Mouse (Mus musculus) neural tube, embryonic 12.5 days (tissue): ENCODE data around the gene Spag17. TPM values are rescaled to one million over a fixed set of nuclear protein-coding genes. Genes with fewer than 3 reads are reported as not detected.

Source experiments
- ATAC-seq: fragments of 200-750 bp; cut with Nextera tagmentation; 2 replicates; pipeline ENCODE4 v1.8.0; 2017; ENCODE audit warnings: low read depth, mild to moderate bottlenecking, moderate TSS enrichment, moderate library complexity; ENCODE audit not compliant: low FRiP score
- H3K27ac ChIP-seq: fragments of 300-500 bp; sonication (generic); 2 replicates; pipeline ENCODE4 v1.5.1; 2016
- H3K27me3 ChIP-seq: fragments of 300-500 bp; sonication (generic); replicated peaks from 2 replicates; pipeline ENCODE4 v1.6.1; 2016; ENCODE audit warnings: mild to moderate bottlenecking
- H3K36me3 ChIP-seq: fragments of 300-500 bp; sonication (generic); 2 replicates; pipeline ENCODE4 v1.6.1; 2016; ENCODE audit warnings: mild to moderate bottlenecking
- H3K4me1 ChIP-seq: fragments of 300-500 bp; sonication (generic); 2 replicates; pipeline ENCODE4 v1.6.1; 2016
- H3K4me2 ChIP-seq: fragments of 300-500 bp; sonication (generic); replicated peaks from 2 replicates; pipeline ENCODE4 v1.6.1; 2016; ENCODE audit warnings: mild to moderate bottlenecking
- H3K4me3 ChIP-seq: fragments of 300-500 bp; sonication (generic); 2 replicates; pipeline ENCODE4 v1.5.1; 2016
- H3K9ac ChIP-seq: fragments of 300-500 bp; sonication (generic); 2 replicates; pipeline ENCODE4 v1.6.1; 2016; ENCODE audit warnings: mild to moderate bottlenecking
- H3K9me3 ChIP-seq: fragments of 300-500 bp; sonication (generic); 2 replicates; pipeline ENCODE4 v1.6.1; 2016; ENCODE audit warnings: mild to moderate bottlenecking
- WGBS: fragments of 180-500 bp; shearing (Covaris S2); methylation state at CpG from one replicate; pipeline ENCODE4 v1.1.7; 2016; 5-methylcytosine and 5-hydroxymethylcytosine counted together
- polyA plus RNA-seq: library from polyadenylated mRNA; unstranded; fragments of >200 nt; fragmentation: Nextera tagmentation; extraction: Ambion mirVana; gene quantifications from 2 replicates; pipeline ENCODE4 v1.2.1, GENCODE M21; 2016

The Spag17 gene
- polyA plus RNA-seq, 1 experiment from 2014 or later = 0.22 TPM

DNA sequence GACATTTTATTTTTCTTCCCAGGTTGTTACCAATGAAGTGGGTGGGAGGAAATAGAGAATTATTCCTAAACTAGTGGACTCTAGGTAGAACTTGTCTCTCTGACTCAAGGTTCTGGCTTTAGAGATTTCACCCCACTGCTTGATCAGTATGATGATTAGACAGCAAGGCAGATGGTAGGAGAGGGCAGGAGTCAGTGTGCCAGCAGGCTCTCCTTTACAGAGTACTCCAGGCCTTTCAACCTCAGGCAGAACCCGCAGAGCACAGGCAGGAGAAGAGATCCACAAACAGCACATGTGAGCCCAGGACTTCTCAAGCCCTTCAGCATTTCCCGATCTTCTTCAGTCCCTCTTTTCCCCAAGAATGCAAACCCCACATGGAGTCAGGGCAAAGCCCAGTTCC is 233.5 kb downstream of the Spag17 start:
- ATAC-seq = no peak
- Histone ChIP-seq H3K27me3 (no peaks in the 10 kb centered on the region), H3K4me2 (no peak overlapping the region), H3K4me1 (no peaks in the 10 kb centered on the region), H3K9me3 (no peaks in the 10 kb centered on the region), H3K4me3 (no peak overlapping the region), H3K36me3 (no peaks in the 10 kb centered on the region), H3K9ac (no peak overlapping the region), H3K27ac (no peak overlapping the region)
- WGBS = 78% methylated on average over 2 of the region's 2 CpGs

GRCm38 (mm10) chr3:100121961-100122360 is 236.8 kb downstream of the Spag17 start:
- no peak for ATAC-seq
- no peaks in the 10 kb centered on the region for H3K9me3 ChIP-seq
- H3K27ac ChIP-seq = no peak overlapping the region
- no peak overlapping the region for H3K4me3 ChIP-seq
- no peak overlapping the region for H3K9ac ChIP-seq
- H3K4me1 ChIP-seq = no peaks in the 10 kb centered on the region
- H3K4me2 ChIP-seq = no peak overlapping the region
- H3K36me3 ChIP-seq = no peaks in the 10 kb centered on the region
- WGBS = 81% methylated on average over 2 of the region's 2 CpGs
- H3K27me3 ChIP-seq = no peaks in the 10 kb centered on the region

DNA sequence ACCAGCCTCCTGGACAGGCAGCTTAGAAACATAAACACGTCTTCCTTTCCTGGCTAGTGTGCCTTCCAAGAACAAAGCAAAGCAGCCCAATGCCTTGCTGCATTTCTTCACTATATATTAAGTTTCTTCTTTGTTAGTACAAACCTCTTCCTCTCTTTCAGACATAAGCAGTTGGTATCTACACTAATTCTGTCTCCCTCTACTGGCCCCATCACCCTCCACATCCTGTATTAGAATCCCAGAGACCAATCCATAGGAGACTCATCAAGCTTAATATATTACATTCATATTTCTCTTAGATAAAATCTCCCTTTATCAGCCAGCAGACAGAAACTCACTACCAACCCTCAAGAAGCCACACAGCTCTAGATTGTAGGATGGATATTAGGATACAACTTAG is 237.2 kb downstream of the Spag17 start:
- no peak for ATAC-seq
- no peaks in the 10 kb centered on the region for H3K4me1 ChIP-seq
- no peak overlapping the region for H3K27ac ChIP-seq
- H3K4me2 ChIP-seq = no peak overlapping the region
- H3K4me3 ChIP-seq = no peak overlapping the region
- no peaks in the 10 kb centered on the region for H3K36me3 ChIP-seq
- H3K27me3 ChIP-seq = no peaks in the 10 kb centered on the region
- H3K9me3 ChIP-seq = no peaks in the 10 kb centered on the region
- WGBS = 85% methylated on average over 1 of the region's 1 CpGs
- no peak overlapping the region for H3K9ac ChIP-seq

GRCm38 (mm10) chr3:100160682-100161445 is 275.7 kb downstream of the Spag17 start:
- ATAC-seq = no peak
- H3K27me3 ChIP-seq = no peaks in the 10 kb centered on the region
- H3K9ac ChIP-seq = 0 out of 2 replicates have a peak overlapping the region, but pooled peaks have one; percentile 73
- peaks cover 13% of the 10 kb centered on the region for H3K4me1 ChIP-seq
- H3K4me3 ChIP-seq = peak overlapping the region; percentile 82; the same call in 1 of the 2 replicates
- WGBS = 89% methylated on average over 15 of the region's 15 CpGs
- no peak overlapping the region for H3K27ac ChIP-seq
- peak overlapping the region; percentile 83 for H3K4me2 ChIP-seq
- H3K9me3 ChIP-seq = no peaks in the 10 kb centered on the region
- peaks cover 30% of the 10 kb centered on the region for H3K36me3 ChIP-seq

DNA sequence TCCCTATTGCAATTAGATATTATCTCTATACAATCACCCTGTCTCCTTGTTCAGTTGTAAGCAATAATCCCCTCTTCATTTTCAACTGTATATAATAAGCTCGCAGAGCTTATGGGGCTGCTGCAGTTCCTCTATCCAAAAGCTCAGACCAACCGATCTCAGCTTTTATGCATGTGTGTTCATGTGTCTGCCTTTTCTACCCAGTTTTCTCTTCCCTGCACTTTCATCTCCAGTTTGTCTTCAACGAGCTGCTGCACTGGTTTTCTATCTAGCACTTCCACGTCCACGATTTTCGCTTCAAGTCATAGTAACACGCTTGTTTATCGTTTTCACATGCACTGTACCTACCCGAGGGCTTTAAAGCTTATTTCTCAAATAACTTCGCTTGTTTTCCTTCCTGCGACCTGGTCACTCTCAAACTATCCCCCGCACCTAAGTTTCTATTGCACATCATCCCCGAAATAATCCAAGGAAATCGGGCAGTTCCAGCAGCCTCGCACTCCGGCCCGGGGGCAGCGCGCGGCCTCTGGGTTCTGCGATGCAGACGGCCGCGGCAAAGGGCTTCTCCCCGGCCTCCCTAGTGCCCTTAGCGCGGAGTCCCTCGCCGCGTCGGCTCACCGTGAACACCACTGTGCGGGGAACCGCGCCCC is 276.6 kb downstream of the Spag17 start:
- Histone ChIP-seq H3K27me3 (no peaks in the 10 kb centered on the region), H3K27ac (no peak overlapping the region), H3K4me1 (peaks cover 13% of the 10 kb centered on the region), H3K9ac (peak overlapping the region; percentile 73), H3K36me3 (peaks cover 21% of the 10 kb centered on the region), H3K4me3 (peak overlapping the region; percentile 82), H3K9me3 (no peaks in the 10 kb centered on the region), H3K4me2 (peak overlapping the region; percentile 83)
- WGBS = 1% methylated on average over 35 of the region's 35 CpGs
- no peak for ATAC-seq

DNA sequence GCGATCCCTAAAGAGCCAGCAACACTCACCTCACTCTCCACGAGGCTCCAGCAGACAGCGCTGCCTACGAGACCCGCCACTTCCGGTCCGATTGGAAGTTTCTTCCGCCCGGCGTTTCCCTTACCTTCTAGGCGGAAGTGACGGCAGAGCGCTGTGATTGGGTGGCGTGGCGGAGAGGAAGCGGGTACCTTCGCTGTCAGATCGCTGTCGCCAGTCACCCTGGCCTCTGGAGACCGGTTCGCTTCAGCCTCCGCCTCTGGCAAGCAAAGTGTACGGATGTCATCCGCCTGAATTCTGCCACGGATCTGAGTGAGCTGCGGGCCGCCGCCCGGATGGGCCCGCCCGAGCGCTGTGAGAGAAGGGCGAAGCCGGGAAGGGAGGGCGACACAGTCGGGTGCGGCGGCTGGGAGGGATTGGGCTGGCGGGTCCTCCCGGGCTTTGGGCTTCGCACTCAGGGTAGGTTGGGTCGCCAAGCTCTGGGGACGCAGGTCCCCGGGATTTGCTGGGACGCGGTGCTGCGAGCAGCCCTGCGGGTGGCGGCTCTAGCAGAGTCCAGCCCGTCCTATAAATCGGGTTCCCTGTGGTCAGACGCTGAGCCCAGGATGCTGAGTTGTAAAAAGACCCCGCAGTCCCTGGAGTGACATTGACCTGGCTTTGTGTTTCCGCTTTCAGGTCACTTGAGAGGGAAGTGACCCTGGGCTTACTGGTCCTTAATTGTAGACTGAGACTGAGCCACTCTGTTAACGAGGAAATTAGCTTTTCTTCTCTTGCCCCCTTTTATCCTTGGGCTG is 277.3 kb downstream of the Spag17 start, which contains the start of the genes Gdap2 and Wdr3:
TSS of gene Gdap2 (plus strand) at position 67 of the 791 bp plus-strand sequence.
TSS of gene Wdr3 (minus strand) at position 93 of the 791 bp plus-strand sequence.
- Histone ChIP-seq H3K9me3 (no peaks in the 10 kb centered on the region), H3K36me3 (peaks cover 14% of the 10 kb centered on the region), H3K4me1 (peaks cover 13% of the 10 kb centered on the region), H3K27ac (peak within 1 kb of the TSS; percentile 84; the same call in 1 of the 2 replicates), H3K27me3 (no peaks in the 10 kb centered on the region), H3K4me2 (peak within 1 kb of the TSS; percentile 83), H3K4me3 (peak within 1 kb of the TSS; percentile 82), H3K9ac (peak within 1 kb of the TSS; percentile 90)
- under 1% methylated on average over 55 of the region's 55 CpGs for WGBS
- ATAC-seq = peak; percentile 99

- 93% methylated on average over 2 of the region's 2 CpGs for WGBS
- H3K9ac ChIP-seq = no peak overlapping the region
- H3K27ac ChIP-seq = no peak overlapping the region
- peak overlapping the region; percentile 83; the same call in 1 of the 2 replicates for H3K4me2 ChIP-seq
- peaks cover 10% of the 10 kb centered on the region for H3K36me3 ChIP-seq
- H3K4me1 ChIP-seq = peaks cover 13% of the 10 kb centered on the region
- no peak for ATAC-seq
- no peak overlapping the region for H3K4me3 ChIP-seq
- H3K9me3 ChIP-seq = no peaks in the 10 kb centered on the region
- no peaks in the 10 kb centered on the region for H3K27me3 ChIP-seq
Observed at GRCm38 (mm10) chr3:100163556-100163955, 278.4 kb downstream of the Spag17 start.

DNA sequence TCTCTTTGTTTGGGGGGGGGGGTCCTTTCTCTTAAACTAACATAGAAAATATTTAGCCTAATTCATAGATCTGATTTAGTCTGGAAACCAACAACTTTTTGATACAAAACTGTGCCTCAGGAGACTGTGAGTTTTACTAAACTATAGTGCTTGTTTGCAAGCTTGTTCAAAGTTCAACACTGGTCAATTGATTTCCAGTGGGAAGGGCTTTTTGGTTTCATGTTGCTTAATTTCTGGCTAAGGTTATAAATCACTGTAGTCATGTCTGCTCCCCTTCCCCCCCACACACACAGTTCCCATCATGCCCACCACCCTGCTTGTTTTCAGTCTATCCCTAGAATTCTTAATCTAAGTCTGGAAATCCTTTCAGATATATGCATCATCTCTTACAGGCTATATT is 279.8 kb downstream of the Spag17 start:
- H3K36me3 ChIP-seq = no peaks in the 10 kb centered on the region; the same call in 1 of the 2 replicates
- H3K27me3 ChIP-seq = no peaks in the 10 kb centered on the region
- peaks cover 13% of the 10 kb centered on the region for H3K4me1 ChIP-seq
- H3K27ac ChIP-seq = no peak overlapping the region
- no peak overlapping the region for H3K9ac ChIP-seq
- no peak overlapping the region for H3K4me3 ChIP-seq
- H3K9me3 ChIP-seq = no peaks in the 10 kb centered on the region
- no peak for ATAC-seq
- no peak overlapping the region for H3K4me2 ChIP-seq

DNA sequence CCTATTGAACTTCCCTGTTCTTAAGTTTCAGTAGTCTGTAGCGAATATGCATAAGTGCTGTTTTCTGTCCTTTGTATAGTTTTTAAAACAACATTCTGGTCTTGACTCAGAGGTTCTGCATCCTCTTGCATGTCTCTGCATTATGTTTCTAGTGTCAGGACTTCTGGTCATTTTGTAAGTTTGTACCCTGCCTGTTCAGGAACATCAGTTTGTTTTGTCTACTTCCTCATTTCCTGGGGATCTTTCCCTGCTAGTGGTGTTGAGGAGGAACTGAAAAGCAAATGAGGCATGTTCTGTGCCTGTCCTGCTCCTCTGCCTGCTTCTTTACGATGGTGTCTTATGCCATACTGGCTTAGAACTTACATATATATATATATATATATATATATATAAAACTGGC is 290.8 kb downstream of the Spag17 start:
- Histone ChIP-seq H3K4me2 (no peak overlapping the region), H3K9me3 (no peaks in the 10 kb centered on the region), H3K9ac (no peak overlapping the region), H3K36me3 (peaks cover 78% of the 10 kb centered on the region), H3K4me1 (no peaks in the 10 kb centered on the region), H3K4me3 (no peak overlapping the region), H3K27me3 (no peaks in the 10 kb centered on the region), H3K27ac (no peak overlapping the region)
- no peak for ATAC-seq
- WGBS = 96% methylated on average over 2 of the region's 2 CpGs

DNA sequence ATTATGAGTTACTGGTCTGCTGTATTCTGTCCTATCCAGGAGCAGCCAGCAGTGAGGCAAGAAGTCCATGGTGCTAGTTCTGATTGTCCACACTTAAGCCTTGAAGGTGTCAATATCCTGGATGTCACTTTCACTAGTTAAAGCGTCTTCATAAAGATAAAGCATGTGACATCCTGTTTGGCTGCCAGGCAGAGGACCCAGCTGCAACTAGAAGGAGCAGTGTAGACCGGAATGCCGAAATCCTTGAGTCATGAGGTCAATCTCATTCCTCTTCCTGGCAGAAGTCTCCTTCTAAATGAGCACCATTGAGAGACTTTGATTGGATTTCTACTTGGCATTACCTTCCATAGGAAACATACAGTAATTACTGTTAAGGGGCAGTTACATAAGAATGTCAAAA is 295.3 kb downstream of the Spag17 start:
- no peaks in the 10 kb centered on the region for H3K27me3 ChIP-seq
- peaks cover 56% of the 10 kb centered on the region for H3K36me3 ChIP-seq
- no peaks in the 10 kb centered on the region for H3K4me1 ChIP-seq
- H3K4me2 ChIP-seq = no peak overlapping the region
- no peaks in the 10 kb centered on the region for H3K9me3 ChIP-seq
- H3K27ac ChIP-seq = no peak overlapping the region
- WGBS = 94% methylated on average over 3 of the region's 3 CpGs
- no peak for ATAC-seq
- H3K9ac ChIP-seq = no peak overlapping the region
- no peak overlapping the region for H3K4me3 ChIP-seq

DNA sequence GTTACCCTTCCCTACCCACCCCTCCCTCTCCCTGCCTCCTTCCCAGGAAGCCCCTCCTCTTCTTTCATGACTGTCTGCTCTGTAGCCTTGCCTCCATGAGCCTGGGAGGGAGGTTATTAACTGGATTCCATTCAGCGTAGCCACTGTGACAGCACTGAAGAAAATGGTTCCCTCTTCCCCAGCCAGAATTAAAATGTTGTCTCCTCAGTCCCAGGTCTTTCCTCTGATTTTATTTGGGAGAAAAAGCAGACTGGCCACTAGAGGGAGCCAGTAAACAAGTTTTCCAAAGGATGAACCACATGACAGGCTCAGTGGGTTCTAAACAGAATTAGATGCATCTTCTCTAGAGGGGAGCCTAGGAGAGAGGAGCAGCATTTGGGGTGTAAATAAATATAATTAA is 304.2 kb downstream of the Spag17 start:
- Histone ChIP-seq H3K4me2 (no peak overlapping the region), H3K27me3 (no peaks in the 10 kb centered on the region), H3K27ac (no peak overlapping the region), H3K36me3 (peaks cover 23% of the 10 kb centered on the region), H3K4me3 (no peak overlapping the region), H3K4me1 (no peaks in the 10 kb centered on the region), H3K9ac (no peak overlapping the region), H3K9me3 (no peaks in the 10 kb centered on the region)
- 61% methylated on average over 1 of the region's 1 CpGs for WGBS
- ATAC-seq = peak; percentile 74

GRCm38 (mm10) chr3:100189861-100190260 is 304.7 kb downstream of the Spag17 start:
- no peaks in the 10 kb centered on the region for H3K4me1 ChIP-seq
- peak; percentile 67 for ATAC-seq
- 77% methylated on average over 11 of the region's 11 CpGs for WGBS
- H3K27me3 ChIP-seq = no peaks in the 10 kb centered on the region
- no peak overlapping the region for H3K4me2 ChIP-seq
- no peak overlapping the region for H3K9ac ChIP-seq
- no peaks in the 10 kb centered on the region for H3K9me3 ChIP-seq
- no peak overlapping the region for H3K4me3 ChIP-seq
- no peak overlapping the region for H3K27ac ChIP-seq
- peaks cover 23% of the 10 kb centered on the region for H3K36me3 ChIP-seq
